Mouse (Mus musculus) layer of hippocampus, adult 8-10 months (tissue): ENCODE results near the gene Tmem235. TPM values are rescaled to one million over a fixed set of nuclear protein-coding genes. Genes with fewer than 3 reads are reported as not detected.

Experiments used
- DNase-seq, 2 experiments: peaks; one replicate each; pipeline ENCODE4 v3.0.0; 2022; ENCODE audit warnings: low spot score in 2 of 2
- total RNA-seq, 4 experiments: library from RNA; stranded (reverse); gene quantifications; 2 replicates each; pipeline ENCODE4 v1.2.4; 2022

Gene Tmem235
- total RNA-seq, 4 experiments from 2014 or later: 0.24 TPM; not detected in 3

DNA sequence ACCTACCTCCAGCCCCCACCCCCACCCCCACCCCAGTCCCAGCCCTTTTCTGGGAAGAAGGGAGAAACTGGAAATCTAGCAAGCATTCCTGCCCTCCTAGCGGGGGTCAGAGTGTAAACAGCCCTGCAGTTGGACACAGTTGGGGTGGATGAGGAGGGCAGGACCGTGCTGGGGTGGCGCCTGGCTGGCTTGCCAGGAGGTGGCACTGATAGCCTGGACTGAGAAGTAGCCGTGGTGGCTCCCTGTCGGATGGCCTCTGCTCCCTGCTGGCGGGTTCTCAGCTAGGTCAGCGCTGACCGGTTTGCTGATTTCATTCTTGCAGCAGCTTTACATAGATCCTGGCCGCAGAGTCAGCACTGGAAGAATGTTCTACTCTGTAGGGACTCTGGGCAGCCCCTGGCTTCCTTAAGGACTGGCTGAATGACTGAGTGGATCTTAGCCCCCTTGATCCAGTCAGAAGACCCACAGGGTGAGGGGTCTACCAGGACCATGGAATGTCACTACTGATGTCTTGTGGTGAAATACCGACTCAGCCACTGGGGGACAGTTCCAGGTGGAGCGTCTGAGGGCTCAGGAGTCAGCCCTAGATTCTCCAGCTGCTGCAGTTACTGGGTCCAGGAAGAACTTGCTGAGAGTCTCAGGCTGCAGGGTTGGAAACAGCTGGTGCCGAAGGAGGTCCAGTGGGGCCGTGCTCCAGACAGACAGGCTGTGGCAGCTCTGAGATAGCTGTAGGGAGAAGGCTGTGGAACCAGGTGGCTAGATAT is 30.1 kb downstream of the Tmem235 start:
- no peak for DNase-seq

DNA sequence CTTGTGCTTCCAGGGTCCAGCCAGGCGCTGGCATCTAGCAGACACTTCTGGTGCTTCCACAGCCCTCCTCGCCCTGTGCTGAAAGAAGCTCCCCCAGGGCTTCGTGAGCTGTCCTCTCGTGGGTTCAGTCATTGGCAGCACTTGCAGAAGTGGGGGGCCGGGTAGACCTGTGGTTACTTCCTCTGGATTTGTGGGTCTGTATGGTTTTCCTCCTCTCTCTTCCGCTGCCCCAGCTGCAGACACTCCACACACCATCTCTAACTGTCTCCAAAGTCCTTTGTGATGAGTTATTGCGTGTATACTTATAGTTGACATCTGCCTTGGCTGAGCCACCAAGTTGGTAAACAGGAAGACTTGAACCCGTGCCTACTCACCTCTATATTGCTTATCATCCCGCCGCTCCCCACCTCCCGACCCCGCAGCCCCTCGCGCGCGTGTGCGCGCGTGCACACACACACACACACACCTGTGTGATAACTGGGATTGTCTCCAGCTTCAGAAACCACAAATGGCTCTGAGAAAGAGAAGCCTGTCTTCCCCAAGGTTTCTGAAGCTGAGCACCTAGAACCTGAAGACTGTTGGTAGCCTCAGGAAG is 31.1 kb downstream of the Tmem235 start:
- DNase-seq: no peak

DNA sequence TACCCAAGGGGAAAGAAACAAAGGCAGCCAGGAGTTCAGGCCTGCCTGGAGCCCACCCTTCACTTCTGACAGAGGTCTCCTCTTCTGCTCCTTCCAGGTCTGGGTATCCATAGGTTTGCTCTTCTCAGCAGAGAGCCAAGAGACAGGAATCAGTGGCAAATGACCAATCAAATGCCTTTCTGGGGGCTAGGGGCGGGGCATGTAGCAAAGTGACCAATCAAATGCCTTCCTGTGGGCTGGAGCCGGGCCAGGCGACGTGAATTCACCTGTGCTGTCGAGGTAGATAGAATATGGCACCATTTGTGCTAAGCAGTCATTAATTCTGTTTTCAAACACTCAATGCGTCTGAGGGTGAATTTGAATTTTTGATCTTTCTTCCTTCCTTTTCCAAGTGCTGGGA is 31.6 kb downstream of the Tmem235 start:
- DNase-seq: no peak

DNA sequence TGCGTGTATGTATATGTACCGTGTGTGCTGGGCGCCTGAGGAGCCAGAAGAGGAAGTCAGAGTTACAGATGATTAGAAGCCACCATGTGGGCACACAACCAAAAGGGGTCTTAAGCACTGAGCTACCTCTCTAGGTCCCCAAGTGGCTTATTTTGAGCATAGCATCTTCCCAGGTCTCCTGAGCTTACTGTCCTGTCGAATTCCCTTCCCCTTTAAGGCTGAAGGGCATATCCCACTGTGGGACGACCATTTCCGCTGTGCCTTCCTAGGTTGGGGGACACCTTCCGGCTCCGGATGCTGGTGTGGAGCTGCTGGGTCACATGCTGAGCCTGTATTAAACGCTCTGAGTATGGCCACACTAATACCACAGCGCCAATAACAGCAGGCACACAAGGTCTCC is 34.1 kb downstream of the Tmem235 start:
- DNase-seq: no peak

DNA sequence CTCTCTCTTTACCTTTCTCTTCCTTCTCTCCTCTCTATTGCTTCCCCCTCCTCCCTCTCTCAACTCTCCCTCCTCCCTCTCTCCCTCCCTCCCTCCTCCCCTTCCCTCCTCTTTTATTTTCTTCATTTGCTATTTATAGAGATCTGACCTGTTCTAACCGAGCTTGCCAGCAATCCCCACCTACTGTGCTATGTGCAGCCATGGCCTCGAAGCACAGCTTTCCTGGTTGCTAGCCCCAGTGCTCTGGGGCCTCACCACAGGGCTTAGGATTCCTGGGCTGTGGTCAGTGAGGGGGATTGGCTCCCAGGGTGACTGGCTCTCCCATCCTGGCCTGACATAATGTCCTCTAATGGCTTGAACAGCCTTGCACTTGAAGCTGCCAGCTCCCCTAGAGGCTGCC is 36.0 kb downstream of the Tmem235 start:
- no peak for DNase-seq

DNA sequence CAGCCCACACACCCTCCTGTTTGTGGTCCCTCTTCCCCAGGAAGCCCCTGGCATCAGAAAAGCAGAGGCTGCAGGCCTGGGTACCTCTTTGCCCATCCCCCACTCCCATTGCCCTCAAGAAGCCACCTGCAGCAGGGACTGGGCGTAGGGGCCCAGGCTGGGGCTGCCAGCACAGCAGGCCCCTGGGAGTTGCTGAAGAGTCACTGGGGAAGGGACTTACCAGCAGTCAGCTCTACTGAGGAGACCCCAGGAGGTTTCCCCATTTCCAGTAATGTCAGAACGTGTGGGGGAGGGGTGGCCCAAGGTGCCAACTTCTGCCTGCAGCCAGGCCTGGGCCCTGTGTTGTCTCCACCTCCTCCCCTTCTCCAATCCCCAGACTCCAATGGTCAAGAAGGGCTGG is 41.7 kb downstream of the Tmem235 start:
- no peak for DNase-seq

DNA sequence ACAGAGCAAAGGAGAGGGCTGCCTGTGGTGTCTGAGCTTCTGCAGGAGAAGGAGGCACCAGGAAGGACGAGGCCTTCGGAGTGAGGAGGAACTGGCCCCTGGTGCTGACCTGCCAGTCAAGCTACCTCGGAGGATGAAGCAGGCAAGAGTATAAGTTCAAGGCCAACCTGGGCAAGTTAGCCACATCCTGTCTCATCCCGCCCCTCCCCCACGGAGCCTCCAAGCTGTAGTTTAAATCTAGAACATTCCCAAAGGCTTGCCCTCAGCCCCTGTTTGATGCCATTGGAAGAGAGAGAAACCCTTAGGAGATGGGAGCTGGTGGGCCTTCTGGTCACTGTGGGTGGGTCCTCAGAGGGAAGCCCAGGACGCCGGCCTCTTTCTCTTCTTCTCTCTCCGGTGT is 43.9 kb downstream of the Tmem235 start:
- DNase-seq: no peak

DNA sequence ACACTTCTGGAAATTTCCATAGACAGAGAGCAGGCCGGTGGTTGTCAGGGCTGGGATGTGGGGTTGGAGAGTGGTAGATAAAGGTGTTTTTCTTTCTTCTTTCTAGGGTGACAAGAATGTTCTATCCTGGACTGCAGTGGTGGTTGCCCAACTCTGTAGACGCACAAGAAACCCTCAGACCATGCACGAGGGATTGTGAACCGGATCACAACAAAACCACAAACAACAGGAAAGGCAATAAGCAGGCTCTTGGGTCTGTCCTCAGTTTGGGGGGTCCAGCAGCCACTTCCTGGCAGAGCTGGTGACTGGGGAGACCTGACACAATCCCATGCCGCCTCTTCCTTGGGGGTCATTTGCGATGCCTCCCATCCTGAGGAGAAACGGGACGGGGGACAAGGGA is 48.8 kb downstream of the Tmem235 start:
- DNase-seq: no peak

DNA sequence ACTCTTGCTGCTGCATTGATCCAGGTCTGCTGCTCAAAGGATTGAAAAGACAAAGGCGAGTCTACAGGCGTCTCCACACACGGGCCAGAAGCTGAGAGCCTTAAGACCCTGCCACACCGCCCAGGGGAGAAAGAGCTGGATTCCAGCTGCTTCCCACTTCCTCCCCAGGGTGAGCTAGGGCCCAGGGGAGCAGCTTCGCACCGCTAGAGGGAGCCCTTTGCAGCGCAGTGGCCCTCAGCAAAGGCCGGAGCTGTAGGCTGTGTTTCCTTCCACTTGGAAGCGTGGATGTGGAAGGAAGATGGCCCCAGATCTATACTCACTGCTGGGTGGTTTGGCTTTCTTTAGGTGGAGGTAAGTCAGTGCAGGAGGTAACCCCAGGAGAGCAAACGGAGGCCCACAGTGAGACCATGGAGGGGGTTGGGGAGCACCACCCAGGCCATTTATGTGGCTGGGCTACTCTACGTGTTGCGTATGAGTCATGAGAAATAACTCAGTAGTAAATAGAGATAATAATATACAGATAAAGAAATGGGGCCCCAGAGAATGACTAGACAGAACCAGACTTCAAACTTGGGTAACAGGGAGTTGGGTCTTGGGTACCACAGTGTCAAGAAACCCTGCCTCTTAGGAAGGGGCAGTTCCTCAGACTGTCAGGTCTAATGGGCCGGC is 52.3 kb downstream of the Tmem235 start:
- peak in 1 of 2 experiments; percentile 75 for DNase-seq

DNA sequence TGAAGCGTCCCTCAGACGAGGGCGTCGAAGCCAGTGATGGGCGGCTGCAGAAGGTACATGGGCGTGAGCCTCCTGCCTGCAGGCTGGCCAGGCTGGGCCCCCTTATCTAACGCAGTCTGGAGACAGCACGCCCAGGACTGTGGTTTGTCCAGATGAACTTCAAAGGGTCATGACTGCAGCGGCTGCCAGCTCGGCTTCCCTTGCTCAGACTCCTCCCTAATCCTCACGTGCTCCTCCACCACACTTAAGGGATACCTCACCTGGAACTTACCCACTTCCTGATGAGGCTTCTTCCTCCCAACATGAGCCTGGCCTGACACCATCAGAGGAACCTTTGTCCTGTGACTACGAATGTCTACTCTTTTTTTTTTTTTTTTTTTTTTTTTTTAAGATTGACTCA is 54.0 kb downstream of the Tmem235 start:
- DNase-seq: no peak

Other genes with a start within 250 kb of the Tmem235 start
- 10 to 100 TPM; 69.4 to 83.2 (median 76.7) TPM for gene Tnrc6c, start 206.5 kb upstream of the Tmem235 start, total RNA-seq
- 1 to 10 TPM in 2 of 4 experiments, under 1 TPM in 2; 0.52 to 1.5 (median 0.85) TPM for gene Tmc8, start 78.7 kb upstream of the Tmem235 start, total RNA-seq
- 10 to 100 TPM; 11.6 to 27.6 (median 16.2) TPM for gene Tmc6, start 78.6 kb upstream of the Tmem235 start, total RNA-seq
- gene 6030468B19Rik, start 63.1 kb upstream of the Tmem235 start, total RNA-seq: 1 to 10 TPM in 1 of 4 experiments, under 1 TPM in 2, not detected in 1; 0.61 to 1.2 (median 0.75) TPM
- gene Gm20708, start 51.1 kb upstream of the Tmem235 start, total RNA-seq: 1 to 10 TPM in 3 of 4 experiments, not detected in 1; 1.7 to 2.2 (median 1.9) TPM
- gene Syngr2, start 51.1 kb upstream of the Tmem235 start, total RNA-seq: 10 to 100 TPM; 11.4 to 33.5 (median 24.5) TPM
- 1 to 10 TPM; 4.0 to 5.4 (median 4.2) TPM for gene Afmid, start 34.8 kb upstream of the Tmem235 start, total RNA-seq
- gene Tk1, start 34.7 kb upstream of the Tmem235 start, total RNA-seq: 1 to 10 TPM in 1 of 4 experiments, under 1 TPM in 3; 0.54 to 1.3 (median 0.88) TPM
- gene Birc5, start 11.5 kb upstream of the Tmem235 start, total RNA-seq: 1 to 10 TPM in 2 of 4 experiments, under 1 TPM in 2; 0.12 to 1.6 (median 0.86) TPM
- 1 to 10 TPM; 3.1 to 5.9 (median 5.6) TPM for gene Tha1, start 12.7 kb downstream of the Tmem235 start, total RNA-seq
- gene Socs3, start 109.3 kb downstream of the Tmem235 start, total RNA-seq: 1 to 10 TPM in 3 of 4 experiments, under 1 TPM in 1; 0.81 to 7.9 (median 3.3) TPM
- 10 to 100 TPM; 71.3 to 80.4 (median 78.8) TPM for gene Pgs1, start 125.5 kb downstream of the Tmem235 start, total RNA-seq